Mouse (Mus musculus) liver, embryonic 13.5 days (tissue): ENCODE data around the gene Btbd35f1. TPM values are rescaled to one million over a fixed set of nuclear protein-coding genes. Genes with fewer than 3 reads are reported as not detected.
"Not testable (repeated sequence)": the region's sequence is repeated elsewhere in the genome, so short reads cannot be mapped to it uniquely, and the experiment has no call there.

ENCODE experiments used
- ATAC-seq: fragments of 200-750 bp; cut with Nextera tagmentation; 2 replicates; pipeline ENCODE4 v1.8.0; 2017; ENCODE audit warnings: low read depth, mild to moderate bottlenecking, moderate number of reproducible peaks, moderate library complexity
- DNase-seq: peaks from one replicate; pipeline ENCODE4 v3.0.0; 2022
- H3K27ac ChIP-seq: fragments of 300-500 bp; sonication (generic); 2 replicates; pipeline ENCODE4 v1.5.1; 2015; ENCODE audit warnings: moderate library complexity, mild to moderate bottlenecking, inconsistent platforms
- H3K27me3 ChIP-seq: fragments of 300-500 bp; sonication (generic); 2 replicates; pipeline ENCODE4 v1.6.1; 2015; ENCODE audit warnings: mild to moderate bottlenecking, inconsistent platforms
- H3K36me3 ChIP-seq: fragments of 300-500 bp; sonication (generic); 2 replicates; pipeline ENCODE4 v1.6.1; 2015; ENCODE audit warnings: mild to moderate bottlenecking, inconsistent platforms
- H3K4me1 ChIP-seq: fragments of 300-500 bp; sonication (generic); replicated peaks from 2 replicates; pipeline ENCODE4 v1.6.1; 2015; ENCODE audit warnings: inconsistent platforms
- H3K4me2 ChIP-seq: fragments of 300-500 bp; sonication (generic); 2 replicates; pipeline ENCODE4 v1.6.1; 2015; ENCODE audit warnings: inconsistent platforms, mild to moderate bottlenecking, moderate library complexity
- H3K4me3 ChIP-seq: fragments of 300-500 bp; sonication (generic); replicated peaks from 2 replicates; pipeline ENCODE4 v1.5.1; 2015; ENCODE audit warnings: mild to moderate bottlenecking, inconsistent platforms
- H3K9ac ChIP-seq: fragments of 300-500 bp; sonication (generic); 2 replicates; pipeline ENCODE4 v1.6.1; 2015; ENCODE audit warnings: mild to moderate bottlenecking, inconsistent platforms
- H3K9me3 ChIP-seq: fragments of 300-500 bp; sonication (generic); replicated peaks from 2 replicates; pipeline ENCODE4 v1.6.1; 2016; ENCODE audit warnings: inconsistent platforms
- WGBS: fragments of 180-500 bp; shearing (Covaris S2); methylation state at CpG from one replicate; pipeline ENCODE4 v1.1.7; 2015; ENCODE audit not compliant: insufficient replicate concordance; 5-methylcytosine and 5-hydroxymethylcytosine counted together
- polyA plus RNA-seq: library from polyadenylated mRNA; unstranded; fragments of >200 nt; fragmentation: Nextera tagmentation; extraction: Ambion mirVana; gene quantifications from 2 replicates; pipeline ENCODE4 v1.2.1, GENCODE M21; 2015

Btbd35f1 gene
- not detected in 2 replicates for polyA plus RNA-seq

- not testable (repeated sequence) for H3K4me1 ChIP-seq, DNase-seq, H3K36me3 ChIP-seq, H3K9me3 ChIP-seq, H3K4me2 ChIP-seq, H3K27ac ChIP-seq, H3K9ac ChIP-seq, H3K4me3 ChIP-seq, ATAC-seq, H3K27me3 ChIP-seq
- no CpG with 5 or more reads among the region's 3 CpGs for WGBS
These were observed at the start of gene Btbd35f1 for GRCm38 (mm10) chrX:32559755-32560154. Gene Btbd35f1, plus strand, starts transcription at chrX:32560055.

- not testable (repeated sequence) for H3K27ac ChIP-seq, H3K9me3 ChIP-seq, H3K36me3 ChIP-seq, DNase-seq, H3K9ac ChIP-seq, H3K4me3 ChIP-seq, H3K27me3 ChIP-seq, ATAC-seq, H3K4me1 ChIP-seq, H3K4me2 ChIP-seq
- 58% methylated on average over 1 of the region's 1 CpGs for WGBS
These were observed 31.2 kb downstream of the Btbd35f1 start for GRCm38 (mm10) chrX:32590878-32591542.

GRCm38 (mm10) chrX:32601008-32601407 is 41.2 kb downstream of the Btbd35f1 start:
- DNase-seq, H3K27me3 ChIP-seq, H3K9me3 ChIP-seq, H3K4me3 ChIP-seq, H3K36me3 ChIP-seq, ATAC-seq, H3K9ac ChIP-seq, H3K27ac ChIP-seq, H3K4me2 ChIP-seq, H3K4me1 ChIP-seq: not testable (repeated sequence)
- 69% methylated on average over 1 of the region's 2 CpGs for WGBS

- not testable (repeated sequence) for H3K4me1 ChIP-seq, H3K27ac ChIP-seq, H3K4me2 ChIP-seq, H3K27me3 ChIP-seq, H3K36me3 ChIP-seq, H3K9me3 ChIP-seq, H3K9ac ChIP-seq, H3K4me3 ChIP-seq, ATAC-seq, DNase-seq
- WGBS = 57% methylated on average over 3 of the region's 3 CpGs
These were observed 41.6 kb downstream of the Btbd35f1 start for GRCm38 (mm10) chrX:32601425-32601824.

Other genes with a start within 250 kb of the Btbd35f1 start
- gene Gm5926, start 90.7 kb downstream of the Btbd35f1 start, polyA plus RNA-seq = not detected in 2 replicates
- gene Btbd35f21, start 166.1 kb downstream of the Btbd35f1 start, polyA plus RNA-seq = not detected in 2 replicates